In the genomic region with DNA sequence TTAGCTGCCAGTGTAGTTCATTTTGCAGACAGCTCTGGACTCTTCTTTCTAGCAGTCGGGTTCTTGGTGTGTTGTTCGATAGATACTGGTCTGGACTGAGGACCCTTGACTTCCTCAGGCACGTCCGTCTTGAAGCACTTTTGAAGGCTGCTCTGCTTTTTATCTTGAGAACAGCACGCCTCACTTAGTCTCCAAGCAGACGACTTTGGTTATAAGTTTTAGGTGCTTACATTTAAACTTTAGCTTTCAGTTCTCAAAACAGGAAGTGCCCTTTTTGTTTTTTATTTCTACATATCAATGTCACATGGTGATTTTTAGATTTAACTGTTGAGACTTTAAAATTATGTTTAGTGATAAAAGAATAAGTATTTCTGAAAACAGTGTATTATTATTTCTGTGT, we compare ENCODE assay signal across 13 mouse cellular contexts. TPM values are rescaled to one million over a fixed set of nuclear protein-coding genes. Genes with fewer than 3 reads are reported as not detected.
DNase-seq lines count a peak whose midpoint lies in the region; ATAC-seq and TF ChIP-seq lines count a peak whose summit lies in the region.
"Had no signal": no experiment of that assay in that cellular context is flagged by ENCODE, and none has a peak within 500 bp of the region (broad histone marks: within the 10 kb centered on the region; RNA-seq: fewer than 3 reads in every experiment).

No protein-coding gene starts in this region.

- H3K4me3 ChIP-seq in forebrain, embryonic 16.5 days (replicated peaks; ENCODE audit: low read length), result peak overlapping the region; percentile 8; the same call in 1 of the 2 replicates
- no peak overlapping the region for H3K4me3 ChIP-seq in forebrain, embryonic 10.5 days
- H3K4me3 ChIP-seq in layer of hippocampus, adult 2 months, result peak overlapping the region; percentile 55
- H3K4me3 ChIP-seq in lung, adult 2 months (replicated peaks; ENCODE audit: extremely low read depth, low read depth, low read length), result no peak overlapping the region
- H3K4me3 ChIP-seq: midbrain, embryonic 10.5 days had no signal

- H3K36me3 ChIP-seq in forebrain, embryonic 16.5 days (ENCODE audit: control insufficient read depth, insufficient read depth), result no peaks in the 10 kb centered on the region
- H3K36me3 ChIP-seq in forebrain, embryonic 10.5 days (replicated peaks), result peaks cover 4% of the 10 kb centered on the region; the same call in 1 of the 2 replicates
- H3K36me3 ChIP-seq: midbrain, embryonic 10.5 days had no signal

- H3K4me1 ChIP-seq in forebrain, embryonic 16.5 days (replicated peaks; ENCODE audit: control insufficient read depth, insufficient read depth, low read length), result peaks cover 16% of the 10 kb centered on the region
- peaks cover 17% of the 10 kb centered on the region for H3K4me1 ChIP-seq in forebrain, embryonic 10.5 days
- peaks cover 5% of the 10 kb centered on the region for H3K4me1 ChIP-seq in lung, adult 2 months (ENCODE audit: control insufficient read depth, insufficient read depth, low read length)

- no peak for DNase-seq in forebrain, embryonic 10.5 days (ENCODE audit: extremely low spot score, low spot score)
- DNase-seq in layer of hippocampus, adult 2 months (ENCODE audit: low spot score in 2 of 2), result no peak
- DNase-seq in layer of hippocampus, adult 11-12 months (ENCODE audit: low spot score), result no peak
- DNase-seq in A20 (ENCODE audit: low read depth, low spot score), result peak; percentile 70
- DNase-seq in urinary bladder, adult 2 months (ENCODE audit: low spot score), result no peak
- no peak for DNase-seq in lung, adult 2 months
- DNase-seq: adrenal gland, adult 2 months; cerebellum, postnatal 36 days; lung, adult 18-20 months had no signal

- no peak for TF ChIP-seq CTCF in layer of hippocampus, adult 2 months (conservative IDR thresholded peaks at IDR 0.05)
- no peak for TF ChIP-seq CTCF in lung, adult 2 months (IDR thresholded peaks at IDR 0.05; ENCODE audit: insufficient read depth, low read length)

- WGBS in forebrain, embryonic 16.5 days, result 71% methylated on average over 6 of the region's 6 CpGs
- 85% methylated on average over 6 of the region's 6 CpGs for WGBS in forebrain, embryonic 10.5 days
- WGBS in lung, adult 2 months, result 25% methylated on average over 6 of the region's 6 CpGs

- TF ChIP-seq POLR2A in lung, adult 2 months (IDR thresholded peaks at IDR 0.05; ENCODE audit: borderline replicate concordance, extremely low read depth, low read depth, low read length), result no peak

- H3K9ac ChIP-seq in forebrain, embryonic 16.5 days (replicated peaks; ENCODE audit: low read depth, low read length), result no peak overlapping the region

- peak overlapping the region; percentile 3; the same call in 1 of the 2 replicates for H3K4me2 ChIP-seq in forebrain, embryonic 16.5 days (ENCODE audit: low read length)

- no peak overlapping the region for H3K27ac ChIP-seq in forebrain, embryonic 16.5 days (ENCODE audit: low read length)
- H3K27ac ChIP-seq in forebrain, embryonic 10.5 days, result no peak overlapping the region
- peak overlapping the region; percentile 64 for H3K27ac ChIP-seq in layer of hippocampus, adult 2 months
- H3K27ac ChIP-seq: midbrain, embryonic 10.5 days had no signal

- no peak for ATAC-seq in forebrain, embryonic 16.5 days
- ATAC-seq in common myeloid progenitor, adult 5-6 weeks (replicated peaks; ENCODE audit: low read depth, poor library complexity, severe bottlenecking), result 0 out of 2 replicates have a peak, but pooled peaks have one; percentile 18
- ATAC-seq: forebrain, embryonic 14.5 days had no signal

- H3K27me3 ChIP-seq in forebrain, embryonic 16.5 days (replicated peaks; ENCODE audit: control insufficient read depth, insufficient read depth, low read length), result no peaks in the 10 kb centered on the region
- no peaks in the 10 kb centered on the region for H3K27me3 ChIP-seq in forebrain, embryonic 10.5 days (ENCODE audit: poor library complexity, severe bottlenecking)

- H3K9me3 ChIP-seq in forebrain, embryonic 16.5 days (ENCODE audit: control insufficient read depth, low read length), result no peaks in the 10 kb centered on the region
- H3K9me3 ChIP-seq in forebrain, embryonic 10.5 days, result no peaks in the 10 kb centered on the region
- H3K9me3 ChIP-seq: midbrain, embryonic 10.5 days had no signal

RNA-seq across cellular contexts. Expression of a gene that starts 33.1 kb away (rescaled TPM):
- 20.6 and 21.9 TPM in 2 replicates for polyA plus RNA-seq in forebrain, embryonic 16.5 days (2015; fragmentation: Nextera tagmentation; extraction: Ambion mirVana)
- 30.9 TPM in 2 replicates for polyA plus RNA-seq in forebrain, embryonic 10.5 days (2016; fragmentation: Nextera tagmentation; extraction: Ambion mirVana)
- total RNA-seq in layer of hippocampus, adult 2 months (2021), result 10 to 100 TPM; 86.2 to 86.4 TPM
- 44.3 and 67.6 TPM in 2 replicates for total RNA-seq in common myeloid progenitor, adult 5-6 weeks (2017)
- polyA plus RNA-seq in urinary bladder, adult 2 months (2012; rRNA removed), result 68.4 and 72.6 TPM in 2 replicates
- 14.0 and 22.0 TPM in 2 replicates for polyA plus RNA-seq in lung, adult 2 months (2012; rRNA removed)

Comparison
In these comparisons a context has a peak if more than half of its experiments do, and no peak if none do; other contexts are left out.
1. H3K4me3 ChIP-seq: peak in forebrain, embryonic 16.5 days (single experiment) and layer of hippocampus, adult 2 months (single experiment); none in forebrain, embryonic 10.5 days (single experiment) and lung, adult 2 months (single experiment).